Mouse (Mus musculus) frontal cortex, postnatal 25 days (tissue): Measurements from ENCODE around the gene Hist1h1t.

Source experiments
- DNase-seq, 2 experiments: peaks; one replicate each; pipeline ENCODE4 v3.0.0; 2022; ENCODE audit warnings: low spot score in 2 of 2

The Hist1h1t gene

GRCm38 (mm10) chr13:23737091-23737490, 41.5 kb downstream of the Hist1h1t start:
- no peak for DNase-seq

DNA sequence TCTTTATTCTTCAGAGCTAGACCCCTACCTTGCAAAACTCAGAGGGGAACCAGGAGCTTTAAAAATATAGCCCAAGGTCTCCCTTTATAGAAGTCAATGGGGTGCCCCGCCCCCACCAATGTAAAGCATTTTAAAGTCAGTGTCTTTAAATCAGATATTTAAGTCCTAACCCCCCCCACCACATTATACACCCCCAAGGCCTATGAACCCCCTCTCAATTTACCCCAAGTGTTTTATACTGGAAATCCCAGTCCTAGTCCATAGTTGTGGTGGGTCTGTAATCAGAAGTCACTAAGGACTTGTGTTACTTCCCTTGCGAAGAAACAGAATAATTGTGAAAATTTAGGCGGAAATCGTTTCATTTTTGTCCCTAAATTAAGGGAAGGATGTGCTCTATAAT, 42.4 kb downstream of the Hist1h1t start:
- DNase-seq = no peak

- DNase-seq = peak; percentile 83 to 85
These were observed 43.1 kb downstream of the Hist1h1t start, which contains the start of gene Hist1h1c for GRCm38 (mm10) chr13:23738677-23739068. Gene Hist1h1c, plus strand, starts transcription at chr13:23738808.

GRCm38 (mm10) chr13:23739069-23739921, 43.7 kb downstream of the Hist1h1t start:
- peak; percentile 80 to 89 for DNase-seq

GRCm38 (mm10) chr13:23739922-23740252, 44.3 kb downstream of the Hist1h1t start:
- DNase-seq = no peak

DNA sequence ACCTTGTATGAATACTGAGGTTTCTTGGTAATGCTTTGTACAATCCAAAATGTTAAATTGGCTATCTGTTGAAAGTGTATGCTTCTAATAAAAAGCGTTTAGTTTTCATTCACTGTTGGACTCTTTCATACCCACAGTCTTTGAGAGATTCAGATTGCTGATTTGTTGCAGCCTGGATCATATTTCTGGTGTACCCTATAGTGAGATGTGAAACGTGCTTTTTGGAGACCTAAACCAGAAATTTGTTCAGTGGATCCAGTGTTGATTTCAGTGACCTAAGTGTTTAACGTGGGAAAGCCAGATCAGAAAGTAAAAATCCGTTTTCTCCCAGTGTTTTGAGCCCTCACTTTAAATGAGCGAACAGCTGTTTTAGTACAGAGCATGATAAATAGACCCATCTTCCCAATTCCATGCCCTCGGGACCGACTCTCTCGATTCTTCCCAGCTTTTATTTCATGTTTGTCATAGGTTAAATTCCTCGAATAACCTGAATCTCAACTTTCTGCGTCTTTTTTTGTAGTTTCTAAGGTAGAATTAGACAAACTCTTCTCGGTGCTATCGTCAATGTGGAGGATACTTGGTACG, 44.7 kb downstream of the Hist1h1t start:
- no peak for DNase-seq

- no peak for DNase-seq
These were observed 45.3 kb downstream of the Hist1h1t start for GRCm38 (mm10) chr13:23740910-23741309.

- DNase-seq = no peak
These were observed 46.4 kb downstream of the Hist1h1t start for GRCm38 (mm10) chr13:23742007-23742406.

DNA sequence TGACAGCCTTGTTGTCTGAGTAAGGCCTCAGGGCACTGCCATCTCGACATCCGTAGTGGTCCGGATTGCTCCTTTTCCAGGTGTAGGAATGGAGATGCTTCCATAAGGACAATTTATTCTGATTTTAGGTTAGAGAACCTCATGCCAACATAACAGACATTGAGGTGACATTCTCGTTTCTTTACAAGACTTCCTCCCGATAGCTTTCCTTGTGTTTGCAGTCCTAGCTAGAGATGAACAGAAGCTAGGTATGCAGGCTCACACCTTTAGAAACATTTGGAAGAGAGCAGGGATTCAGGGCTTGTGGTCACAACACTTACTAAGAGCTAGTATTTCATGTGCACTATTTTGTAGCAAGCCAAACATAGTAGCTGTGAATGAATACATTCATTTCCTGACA, 47.6 kb downstream of the Hist1h1t start:
- no peak for DNase-seq

DNA sequence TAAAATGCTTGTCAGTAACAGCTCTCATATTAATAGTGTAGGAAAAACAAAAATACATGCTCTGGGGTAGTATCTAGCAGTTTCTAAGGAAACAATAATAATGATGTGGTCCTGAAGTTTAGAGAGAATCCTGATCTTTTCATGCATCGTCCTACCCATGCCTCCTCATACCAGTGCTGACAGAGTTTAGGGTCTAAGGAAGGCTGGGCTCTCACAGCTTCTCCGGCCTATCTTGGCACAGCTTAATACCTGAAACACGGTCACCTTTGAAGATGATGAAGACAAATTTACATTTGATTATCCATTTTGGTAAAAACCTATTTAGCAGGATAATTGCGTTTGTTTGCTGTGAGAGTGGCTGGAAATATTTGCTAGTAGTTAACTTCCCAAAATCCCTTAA, 48.3 kb downstream of the Hist1h1t start:
- DNase-seq = no peak

GRCm38 (mm10) chr13:23744421-23745380, 49.1 kb downstream of the Hist1h1t start:
- DNase-seq = no peak

DNA sequence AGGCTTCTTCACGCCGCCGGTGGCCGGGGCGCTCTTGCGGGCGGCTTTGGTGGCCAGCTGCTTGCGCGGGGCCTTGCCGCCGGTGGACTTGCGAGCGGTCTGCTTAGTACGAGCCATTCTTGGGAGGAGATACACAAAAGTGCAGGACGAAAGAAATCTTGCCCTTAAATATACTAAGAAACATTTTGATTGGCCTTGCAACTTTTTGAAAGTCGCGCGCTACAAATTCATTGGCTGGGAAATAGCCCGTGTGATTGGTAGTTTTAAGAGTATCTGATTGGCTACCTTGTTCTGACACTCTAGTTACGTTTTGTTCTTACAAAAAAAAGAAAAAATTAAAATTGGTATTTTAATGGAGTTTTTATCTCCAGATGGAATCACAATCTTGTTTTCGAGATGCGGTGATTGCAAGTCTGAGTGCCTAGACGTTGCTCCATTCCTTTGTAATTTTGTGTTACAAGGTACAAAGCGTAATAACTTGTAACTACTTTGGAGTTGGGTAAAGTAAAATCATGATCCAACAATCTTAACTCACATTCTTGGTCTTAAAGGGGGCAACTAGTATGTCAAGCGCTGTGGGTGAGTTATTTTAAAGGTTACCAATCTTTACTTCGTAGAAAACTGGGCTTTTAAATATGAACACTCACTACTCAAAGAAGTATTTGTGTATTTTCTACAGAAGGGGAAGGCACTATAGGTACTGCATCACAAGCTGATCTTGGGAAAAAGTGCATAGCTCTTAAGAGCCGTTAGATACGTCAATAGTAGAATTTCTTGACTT, 50.0 kb downstream of the Hist1h1t start, which contains the start of gene Hist1h3c:
Gene Hist1h3c (minus strand): TSS at position 222 of the 781 bp plus-strand sequence.
- DNase-seq = peak; percentile 65 to 79
